Mouse (Mus musculus) cerebellum, adult 11 months (tissue): Measurements from ENCODE around the gene Map4.

Experiments used
- DNase-seq: peaks from one replicate; pipeline ENCODE4 v3.0.0; 2022

Gene Map4

GRCm38 (mm10) chr9:110019224-110019623, 88.0 kb downstream of the Map4 start:
- no peak for DNase-seq

DNA sequence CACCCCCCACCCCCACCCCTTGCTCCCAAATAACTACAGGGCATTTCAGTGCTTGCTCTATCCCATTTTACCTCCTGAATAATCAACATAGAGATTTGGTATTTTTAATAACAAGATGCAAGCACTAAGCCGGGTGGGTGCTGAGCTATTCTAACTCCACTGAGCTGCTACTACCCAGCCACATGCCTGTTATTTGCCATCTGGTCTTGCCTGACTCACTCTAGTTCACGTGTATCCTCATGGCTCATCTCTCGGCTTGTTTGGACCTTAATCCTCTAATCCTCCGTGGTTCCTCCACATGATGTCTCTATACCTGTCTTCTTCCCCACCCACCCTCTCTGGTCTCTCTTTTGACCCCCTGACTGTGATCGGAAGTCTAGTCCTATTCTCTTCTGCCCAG, 89.1 kb downstream of the Map4 start:
- peak; percentile 26 for DNase-seq

GRCm38 (mm10) chr9:110021463-110021862, 90.2 kb downstream of the Map4 start:
- no peak for DNase-seq

GRCm38 (mm10) chr9:110022151-110022550, 90.9 kb downstream of the Map4 start:
- DNase-seq, result no peak

GRCm38 (mm10) chr9:110035091-110035490, 103.8 kb downstream of the Map4 start:
- no peak for DNase-seq

DNA sequence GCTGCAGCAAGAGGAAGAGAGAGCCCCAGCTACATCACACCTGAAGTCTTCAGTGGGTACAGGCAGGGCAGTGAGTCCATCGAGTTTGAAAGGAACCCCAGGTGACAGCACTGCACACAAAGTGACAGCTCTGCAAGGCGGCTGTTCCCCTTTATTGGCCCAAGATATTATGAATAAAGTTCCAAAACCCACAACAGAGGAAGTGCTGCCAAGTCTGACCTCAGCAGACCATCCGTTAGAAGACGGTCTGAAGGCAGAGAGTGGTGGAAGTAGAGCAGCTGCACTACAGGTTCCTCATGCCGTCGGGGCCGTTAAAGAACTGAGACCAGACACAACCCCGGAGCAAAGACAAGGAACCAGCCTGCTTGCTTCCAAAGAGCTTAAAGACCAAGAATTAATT, 106.6 kb downstream of the Map4 start:
- no peak for DNase-seq

DNA sequence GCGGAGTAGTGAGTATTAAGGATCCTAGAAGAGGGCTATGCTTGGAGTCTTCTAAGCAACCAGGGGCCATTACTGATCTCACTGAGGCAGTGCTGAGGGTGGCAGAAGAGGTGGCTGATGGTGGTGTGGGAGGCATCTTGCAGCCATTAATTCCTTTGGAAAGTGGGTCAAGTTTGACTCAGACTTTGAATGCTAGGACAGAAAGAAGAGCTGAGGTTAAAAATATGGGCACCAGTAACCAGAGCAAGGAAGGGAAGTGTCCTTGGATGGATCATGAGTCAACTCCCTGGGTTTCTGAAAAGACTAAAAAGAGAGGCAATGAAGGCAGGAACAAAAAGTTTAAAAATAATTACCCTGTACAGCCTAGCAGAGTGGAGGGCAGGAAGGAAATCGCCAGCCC, 107.2 kb downstream of the Map4 start:
- no peak for DNase-seq

- no peak for DNase-seq
Measured at GRCm38 (mm10) chr9:110044373-110044772, 113.1 kb downstream of the Map4 start.

GRCm38 (mm10) chr9:110045763-110046377, 114.6 kb downstream of the Map4 start:
- DNase-seq, result no peak

GRCm38 (mm10) chr9:110047260-110047659, 116.0 kb downstream of the Map4 start:
- DNase-seq, result no peak

DNA sequence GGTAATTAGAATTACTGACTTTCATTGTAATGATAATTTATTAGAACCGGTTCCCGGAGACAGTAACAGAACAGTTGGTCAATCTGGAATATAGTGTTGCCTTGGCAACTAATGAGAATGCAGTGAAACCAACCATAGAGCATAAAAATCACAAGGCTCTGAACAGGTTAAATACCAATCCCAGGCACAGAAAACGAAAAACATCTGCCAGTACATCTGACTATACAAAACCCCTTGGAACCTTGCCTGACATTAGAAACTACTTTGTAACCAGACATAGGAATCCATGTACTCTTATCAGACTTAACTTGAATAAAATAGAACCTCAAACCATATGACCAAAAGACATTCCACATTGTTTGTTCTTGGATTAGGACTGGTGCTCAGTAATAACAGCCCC, 116.6 kb downstream of the Map4 start:
- no peak for DNase-seq

DNA sequence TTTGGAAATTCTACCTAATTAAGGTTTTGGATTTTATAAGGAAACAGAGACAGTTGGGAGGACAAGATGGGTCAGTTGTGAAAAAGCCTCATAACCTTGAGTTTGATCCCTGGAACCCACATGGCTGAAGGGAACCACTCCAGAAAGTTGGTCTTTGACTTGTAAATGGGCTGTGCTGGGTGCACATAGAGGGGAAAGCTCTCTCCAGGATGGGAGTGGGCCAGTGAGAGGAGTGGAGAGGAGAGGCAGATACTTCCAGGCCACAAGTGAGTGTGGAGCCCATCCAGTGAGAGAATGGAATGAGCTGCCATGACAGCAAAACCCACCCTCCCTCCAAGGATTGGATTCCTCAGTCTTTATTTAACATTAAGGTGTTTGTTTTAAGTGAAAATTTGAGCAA, 119.9 kb downstream of the Map4 start:
- no peak for DNase-seq

- DNase-seq, result peak; percentile 67
Measured at GRCm38 (mm10) chr9:110051869-110052661, 120.8 kb downstream of the Map4 start.

GRCm38 (mm10) chr9:110052951-110053304, 121.7 kb downstream of the Map4 start:
- DNase-seq, result peak; percentile 61

- DNase-seq, result peak; percentile 79
Measured at GRCm38 (mm10) chr9:110053305-110054079, 122.2 kb downstream of the Map4 start.

- peak; percentile 25 for DNase-seq
Measured at GRCm38 (mm10) chr9:110054080-110054421, 122.8 kb downstream of the Map4 start.

- DNase-seq, result no peak
Measured at GRCm38 (mm10) chr9:110054781-110055180, 123.5 kb downstream of the Map4 start.

GRCm38 (mm10) chr9:110057200-110057599, 125.9 kb downstream of the Map4 start:
- DNase-seq, result no peak

DNA sequence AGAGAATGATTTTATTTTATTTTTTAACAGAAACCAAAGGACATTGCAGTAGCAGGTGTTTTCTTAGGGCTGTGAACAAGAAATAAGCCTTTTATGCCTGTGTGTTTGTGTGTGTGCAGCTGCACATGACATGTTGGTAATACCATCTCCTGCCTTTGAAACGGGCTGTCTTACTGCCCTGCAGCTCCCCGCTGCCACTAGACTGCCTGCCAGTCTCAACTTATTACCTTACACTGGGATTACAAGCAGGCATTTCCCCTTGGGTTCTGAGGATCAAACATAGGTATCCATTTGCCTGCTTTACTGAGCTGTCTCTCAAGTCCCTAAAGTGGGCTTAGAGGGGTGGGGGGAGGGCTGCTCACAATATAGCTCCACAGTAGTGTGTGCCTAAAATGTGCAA, 129.5 kb downstream of the Map4 start:
- DNase-seq, result no peak

GRCm38 (mm10) chr9:110062405-110062804, 131.1 kb downstream of the Map4 start:
- DNase-seq, result no peak

DNA sequence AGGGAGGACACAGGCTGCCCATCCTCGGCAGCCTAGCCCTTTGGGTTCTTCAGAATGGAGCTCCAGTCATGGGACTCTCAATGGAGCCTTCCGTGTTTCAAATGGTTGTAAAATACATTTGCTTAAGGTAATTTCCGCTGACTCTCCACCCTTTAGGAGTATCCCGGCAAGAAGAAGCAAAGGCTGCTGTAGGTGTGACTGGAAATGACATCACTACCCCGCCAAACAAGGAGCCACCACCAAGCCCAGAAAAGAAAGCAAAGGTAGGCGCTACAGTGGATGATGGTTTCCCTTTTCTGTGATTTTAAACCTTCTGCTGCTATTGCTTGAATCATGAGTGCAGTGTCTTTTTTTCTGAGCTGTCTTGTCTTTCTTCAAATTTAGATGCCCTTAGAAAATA, 131.6 kb downstream of the Map4 start:
- no peak for DNase-seq

GRCm38 (mm10) chr9:110064641-110065040, 133.4 kb downstream of the Map4 start:
- no peak for DNase-seq

- DNase-seq, result no peak
Measured at GRCm38 (mm10) chr9:110068745-110069144, 137.5 kb downstream of the Map4 start.

DNA sequence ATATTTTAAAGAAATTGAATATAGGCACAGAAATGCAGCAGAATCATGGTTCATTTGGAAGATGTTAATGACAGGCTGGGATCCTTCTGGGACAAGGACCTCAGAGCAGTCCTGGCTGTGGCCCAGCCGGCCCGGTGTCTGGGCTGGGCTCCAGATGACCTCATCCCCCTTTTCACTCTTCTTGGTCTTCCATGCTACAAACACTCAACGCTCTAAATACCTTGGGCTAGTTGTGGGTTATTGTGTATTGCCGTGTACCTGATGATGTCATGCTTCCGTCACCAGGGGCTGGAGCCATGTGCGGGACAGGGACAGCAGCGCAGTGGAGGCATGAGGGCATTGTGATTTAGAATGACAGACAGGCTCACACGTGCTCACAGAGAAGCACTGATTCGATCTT, 139.1 kb downstream of the Map4 start:
- DNase-seq, result peak; percentile 76
